Mouse (Mus musculus): Measurements from ENCODE around the gene Kdm8.

Kdm8 gene

DNA sequence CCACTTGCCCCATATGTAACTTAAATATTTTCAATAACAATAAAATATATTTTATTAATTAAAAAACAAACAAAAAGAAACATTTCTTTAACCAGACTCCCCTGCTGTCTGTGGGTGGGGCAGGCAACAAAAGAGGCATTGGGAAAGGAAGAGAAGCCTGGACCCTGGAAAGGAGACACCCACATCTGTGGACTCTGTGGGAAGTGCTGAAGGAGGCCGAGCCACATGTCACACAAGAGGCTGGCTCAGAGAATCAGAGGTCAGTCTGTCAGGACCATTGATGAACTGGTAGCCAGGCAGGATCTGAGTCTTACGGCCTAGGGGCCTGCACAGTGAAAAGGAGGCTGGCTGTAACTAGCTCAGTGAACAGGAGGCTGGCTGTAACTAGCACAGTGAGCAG lies 17.7 kb downstream of the Kdm8 start:
- DNase-seq (ENCODE audit: extremely low spot score, low spot score) = no peak

DNA sequence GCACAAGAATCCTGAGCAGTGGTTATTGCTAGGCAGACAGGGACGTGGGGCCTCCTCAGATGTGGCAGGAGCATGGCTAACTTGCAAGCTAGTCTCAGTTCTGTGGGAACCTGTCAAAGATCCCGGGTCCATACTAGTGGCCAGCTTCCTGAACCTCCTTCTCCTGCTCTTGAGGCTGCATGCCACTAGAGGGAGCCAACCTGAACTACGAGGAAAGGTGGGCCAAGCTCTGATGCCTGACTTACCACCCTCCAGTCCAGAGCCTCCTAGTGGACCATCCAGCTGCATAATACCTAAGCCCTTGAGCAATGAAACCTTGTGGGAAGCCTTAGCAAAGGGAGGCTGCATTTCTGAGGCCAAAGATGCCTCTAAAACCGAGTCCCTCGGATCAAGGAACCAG lies 25.5 kb downstream of the Kdm8 start:
- DNase-seq (ENCODE audit: extremely low spot score, low spot score) = peak; percentile 71

DNA sequence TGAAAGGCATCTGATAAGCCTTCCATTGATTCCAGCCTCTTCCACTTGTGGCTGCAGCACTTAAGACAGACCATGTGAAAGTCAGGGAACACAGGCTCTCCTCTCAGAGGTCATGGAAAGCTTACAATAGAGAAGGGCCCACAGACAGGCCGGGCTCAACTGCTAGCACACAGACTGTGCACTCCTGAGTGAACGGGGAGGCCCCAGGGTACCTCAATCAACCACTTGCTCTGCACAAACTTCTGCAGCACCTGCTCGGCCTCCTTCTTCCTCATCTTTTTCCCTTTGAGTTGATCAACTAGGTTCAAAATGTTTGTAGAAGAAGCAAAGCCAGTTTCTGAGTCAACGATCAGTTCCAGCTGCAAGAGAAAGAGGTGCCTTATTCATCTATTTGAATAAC lies 26.4 kb downstream of the Kdm8 start:
- DNase-seq (ENCODE audit: extremely low spot score, low spot score) = no peak

DNA sequence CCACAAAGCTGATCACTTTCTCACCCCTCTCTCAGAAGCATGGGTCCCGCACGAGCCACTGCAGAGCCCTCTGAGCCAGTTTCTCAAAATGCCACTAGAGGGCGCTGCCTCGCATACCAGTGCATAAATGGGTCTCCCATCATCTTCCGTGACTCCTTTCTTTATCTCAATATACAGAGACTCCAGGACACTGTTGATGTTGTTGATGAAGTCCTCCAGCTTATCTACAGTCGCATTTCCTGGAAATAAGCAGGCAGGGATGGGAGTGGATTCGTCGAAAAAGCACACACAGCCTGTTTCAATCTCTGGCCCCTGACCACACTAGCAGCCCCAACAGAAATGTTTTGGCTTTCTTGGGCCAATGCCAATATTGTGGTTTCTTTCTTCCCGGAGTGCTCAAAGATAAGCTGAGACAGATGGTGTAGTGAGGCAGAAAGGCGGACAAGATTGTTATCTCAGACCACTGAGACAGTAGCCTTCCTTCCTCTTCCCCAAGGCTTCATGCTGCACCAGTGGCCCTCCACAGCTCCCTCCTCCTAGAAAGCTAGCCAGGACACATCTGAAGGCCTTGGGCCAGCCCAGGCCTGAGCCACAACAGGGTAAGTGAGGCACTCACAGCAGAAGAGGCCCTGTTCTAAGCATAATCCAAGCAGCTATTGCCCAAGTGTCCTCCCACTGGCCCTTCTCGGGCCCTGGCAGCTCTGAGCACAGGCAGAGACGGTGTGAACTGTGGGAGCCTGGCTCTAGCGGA lies 27.7 kb downstream of the Kdm8 start:
- peak; percentile 82 for DNase-seq (ENCODE audit: extremely low spot score, low spot score)

DNA sequence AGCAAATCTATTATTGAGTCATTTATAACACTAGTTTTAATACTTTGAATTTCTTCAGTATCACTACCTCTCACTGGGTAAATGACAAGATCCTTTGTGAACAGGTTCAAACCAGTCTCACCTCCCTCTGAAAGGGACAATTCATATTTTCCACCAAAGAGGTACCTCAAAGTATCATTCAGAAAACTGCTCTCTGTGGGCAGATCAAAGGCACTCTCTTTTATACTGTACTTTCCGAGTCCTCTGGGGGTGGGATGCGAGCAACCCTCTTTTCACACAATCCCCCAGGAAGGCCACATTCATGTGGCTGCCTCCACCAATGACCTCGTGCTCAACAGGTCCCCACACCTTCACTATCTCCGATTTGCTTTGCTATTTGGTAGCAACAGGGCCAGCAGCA lies 30.1 kb downstream of the Kdm8 start:
- DNase-seq (ENCODE audit: extremely low spot score, low spot score) = no peak

DNA sequence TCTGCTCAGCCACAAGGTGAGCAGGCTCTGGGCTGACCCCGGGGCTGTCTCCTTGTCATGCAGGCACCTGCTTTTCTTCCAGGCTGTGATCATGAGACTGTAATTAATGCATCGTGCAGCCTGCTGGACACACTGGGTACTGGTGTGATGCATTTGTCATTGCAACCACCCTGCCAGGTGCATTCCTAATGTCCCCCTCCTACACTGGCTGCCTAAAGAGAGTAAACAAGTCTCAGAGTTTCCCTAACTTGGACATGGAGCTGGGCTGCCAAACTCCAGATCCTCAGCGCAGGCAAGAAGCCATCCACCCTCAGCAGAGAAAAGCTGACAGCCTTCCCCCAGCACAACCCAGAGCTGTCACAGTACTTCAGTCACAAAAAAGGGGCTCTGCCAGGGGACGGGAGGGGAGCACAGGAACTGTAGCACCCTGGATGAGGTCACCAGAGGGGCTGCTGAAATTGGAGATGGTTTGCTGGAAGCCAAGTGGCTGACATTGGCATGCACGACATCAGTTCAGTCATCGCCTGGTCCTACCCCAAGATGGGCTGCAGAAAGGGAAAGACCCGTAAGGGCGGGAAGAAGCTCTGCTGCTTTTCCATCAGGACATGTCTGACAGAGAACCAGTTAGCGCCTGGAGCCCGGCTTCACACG lies 31.2 kb downstream of the Kdm8 start:
- no peak for DNase-seq (ENCODE audit: extremely low spot score, low spot score)

DNA sequence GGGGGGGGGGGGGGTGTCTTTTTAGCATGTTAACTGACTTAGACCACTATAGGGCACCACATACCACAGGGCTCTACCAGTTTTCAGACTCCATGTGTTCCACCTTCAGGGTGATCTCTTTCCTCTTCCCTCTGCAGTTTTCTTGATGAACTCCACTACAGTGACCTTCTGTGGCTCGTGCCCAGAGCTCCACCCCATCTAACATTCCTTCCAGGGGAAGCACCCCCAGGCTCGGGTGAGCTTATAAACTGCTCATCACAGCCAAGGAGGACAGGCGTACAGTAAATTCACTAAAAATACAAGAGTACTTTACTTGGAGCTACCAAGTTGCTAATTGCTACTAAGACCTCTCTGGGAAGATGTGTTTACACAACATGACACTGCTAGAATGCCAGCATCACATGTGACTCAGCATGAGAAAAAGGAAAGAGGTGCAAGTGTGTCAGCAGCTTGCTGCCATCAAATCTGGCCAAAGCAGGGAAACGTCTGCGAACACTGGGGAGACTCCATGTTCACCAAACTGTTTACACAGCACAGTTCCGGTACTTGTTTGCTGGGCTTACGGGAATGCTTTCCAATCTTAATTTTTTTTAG lies 34.0 kb downstream of the Kdm8 start:
- DNase-seq (ENCODE audit: extremely low spot score, low spot score) = no peak

DNA sequence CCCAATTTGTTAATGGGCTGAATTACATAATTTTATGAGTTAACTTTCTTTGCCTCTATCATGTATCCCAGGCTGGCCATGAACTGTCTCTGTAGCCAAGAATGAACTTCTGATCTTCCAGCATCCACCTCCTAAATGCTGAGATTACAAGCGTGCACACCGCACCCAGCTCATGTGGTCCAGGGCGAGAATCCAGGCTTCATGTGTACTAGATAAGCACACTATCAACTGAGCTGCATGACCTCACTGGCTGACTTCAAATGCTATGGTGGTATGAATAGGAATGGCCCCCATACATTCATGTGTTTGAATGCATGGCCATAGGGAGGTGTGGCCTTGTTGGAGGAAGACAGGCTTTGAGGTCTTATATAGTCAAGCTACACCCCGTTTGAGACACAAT lies 36.0 kb downstream of the Kdm8 start:
- DNase-seq (ENCODE audit: extremely low spot score, low spot score) = no peak

DNA sequence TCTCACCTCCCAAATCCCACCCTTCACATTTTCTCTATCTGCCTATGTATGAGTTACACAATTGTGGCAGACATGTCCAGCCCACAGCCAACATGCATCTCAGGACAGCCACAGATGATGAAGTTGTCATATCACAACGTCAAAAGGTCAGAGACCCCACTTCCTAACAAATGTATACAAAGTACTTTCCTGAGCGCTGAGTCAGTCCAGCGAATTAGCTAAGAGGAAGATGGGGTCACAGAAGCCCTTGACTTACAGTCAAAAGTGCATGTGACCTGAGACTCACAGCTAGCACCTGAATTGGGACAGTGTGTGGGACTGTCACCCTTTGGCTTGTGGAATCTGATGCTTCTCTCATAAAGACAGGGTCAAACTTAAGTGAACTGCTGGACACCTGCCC lies 37.9 kb downstream of the Kdm8 start:
- no peak for DNase-seq (ENCODE audit: extremely low spot score, low spot score)

DNA sequence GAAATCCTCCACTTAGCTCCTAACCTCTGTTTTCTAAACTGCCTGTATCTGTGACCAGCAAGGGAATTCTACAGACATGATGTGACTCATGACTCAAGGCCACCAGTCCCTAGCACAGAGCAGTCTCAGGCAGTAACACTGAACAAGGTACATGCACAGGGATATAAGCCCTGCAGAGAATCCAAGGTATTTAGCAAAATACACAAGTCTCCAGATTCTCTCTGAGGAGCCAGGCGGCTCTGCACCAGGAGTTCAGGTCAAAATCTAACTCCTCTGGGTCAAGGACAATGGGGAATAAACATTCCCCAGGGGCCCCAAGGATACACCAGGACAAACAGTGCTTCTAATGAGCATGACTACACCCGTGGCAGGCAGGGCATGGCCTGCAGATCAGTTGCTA lies 38.4 kb downstream of the Kdm8 start:
- no peak for DNase-seq (ENCODE audit: extremely low spot score, low spot score)

DNA sequence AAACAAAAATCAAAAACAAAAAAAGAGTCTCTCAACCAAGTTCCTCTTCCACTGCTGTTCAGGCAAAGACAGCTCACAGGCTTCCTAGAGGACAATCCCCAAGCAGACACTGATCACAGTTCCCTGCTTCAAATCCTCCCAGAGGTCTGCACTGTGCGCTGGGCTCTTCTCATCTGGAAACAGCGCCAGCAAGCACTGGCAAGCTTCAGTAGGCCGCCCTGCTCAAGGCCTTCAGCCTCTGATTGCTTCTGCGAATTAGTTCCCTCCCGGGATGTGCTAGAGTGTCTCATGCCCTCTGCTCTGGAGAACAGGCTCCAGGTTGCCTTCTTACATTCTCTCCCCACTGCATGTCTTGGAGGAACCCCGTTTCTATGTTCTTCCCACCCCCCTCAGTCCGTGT lies 40.3 kb downstream of the Kdm8 start:
- no peak for DNase-seq (ENCODE audit: extremely low spot score, low spot score)

DNA sequence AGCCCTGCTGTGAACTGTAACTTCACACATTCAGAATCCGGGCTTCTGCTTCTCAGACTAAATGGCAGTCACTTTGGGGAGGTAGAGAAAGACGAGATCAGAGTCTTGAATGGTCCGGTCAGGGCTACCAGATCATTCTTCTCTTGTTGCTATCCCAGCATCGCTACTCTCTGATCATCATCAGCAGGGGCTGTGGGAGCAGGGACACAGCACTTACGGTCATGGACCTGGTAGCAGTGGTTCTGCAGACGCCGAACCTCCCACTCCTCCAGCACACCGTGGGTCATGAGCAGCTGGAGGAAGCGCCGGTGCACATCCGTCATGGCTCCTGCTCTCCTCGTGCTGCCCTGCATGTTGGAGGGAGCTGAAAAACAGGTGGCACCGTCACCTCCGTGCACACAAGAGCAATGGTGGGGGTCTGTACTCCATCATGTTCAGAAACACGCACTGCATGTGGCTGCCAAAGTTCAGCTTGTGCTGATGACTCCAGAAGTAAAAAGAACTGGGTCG lies 41.7 kb downstream of the Kdm8 start:
- no peak for DNase-seq (ENCODE audit: extremely low spot score, low spot score)

DNA sequence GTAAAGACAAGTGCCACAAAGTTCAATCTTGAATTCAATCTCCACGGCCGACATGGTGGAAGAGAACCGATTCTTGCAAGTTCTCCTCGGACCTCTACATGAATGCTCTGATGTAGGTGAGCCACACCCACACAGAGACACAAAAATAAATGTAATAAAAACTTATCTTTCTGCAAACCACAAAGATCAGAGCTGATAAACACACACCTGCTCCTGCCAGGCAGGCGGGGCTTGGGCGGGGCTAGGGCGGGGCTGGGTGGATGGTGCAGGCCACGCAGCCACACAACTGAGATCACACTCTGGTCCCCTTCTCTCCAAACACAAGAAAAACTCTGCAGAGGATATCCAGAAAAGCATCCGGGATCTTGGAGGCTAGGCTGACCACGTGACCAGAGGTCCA lies 42.6 kb downstream of the Kdm8 start:
- no peak for DNase-seq (ENCODE audit: extremely low spot score, low spot score)

DNA sequence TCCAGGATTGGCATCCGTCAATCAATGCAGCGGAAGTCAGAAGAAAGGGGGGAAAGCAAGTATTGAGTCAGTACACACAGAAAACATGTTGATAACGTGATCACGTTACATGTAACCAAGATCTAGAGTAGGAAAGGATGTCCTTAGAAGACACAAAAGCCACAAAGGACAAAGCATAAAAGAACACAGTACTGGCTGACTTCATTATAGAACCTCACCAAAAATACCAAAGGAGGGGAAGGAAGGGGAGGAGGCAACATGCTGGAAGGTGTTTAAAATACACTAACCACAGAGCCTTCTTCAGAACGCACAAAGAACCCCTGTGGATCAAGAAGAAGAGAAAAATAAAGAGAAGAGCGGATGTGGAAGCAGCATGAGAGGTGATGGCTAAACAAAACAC lies 44.2 kb downstream of the Kdm8 start:
- DNase-seq (ENCODE audit: extremely low spot score, low spot score) = no peak

DNA sequence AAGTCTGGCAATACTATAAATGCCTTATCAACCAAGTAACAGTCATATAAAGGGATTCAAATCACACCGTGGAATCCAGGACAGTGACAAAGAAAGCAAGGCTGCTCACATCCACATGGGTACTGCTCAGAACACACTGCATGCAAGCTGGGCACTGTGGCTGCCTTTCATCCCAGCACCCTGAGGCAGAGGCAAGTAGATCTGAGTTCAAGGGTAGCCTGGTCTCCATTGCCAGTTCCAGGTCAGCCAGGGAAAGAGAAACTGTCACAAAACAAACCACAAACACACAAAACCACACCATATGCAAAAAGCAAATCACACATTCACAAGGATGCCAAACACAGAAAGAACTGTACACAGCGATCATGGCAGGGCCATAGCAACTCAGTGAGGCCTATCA lies 45.2 kb downstream of the Kdm8 start:
- no peak for DNase-seq (ENCODE audit: extremely low spot score, low spot score)

DNA sequence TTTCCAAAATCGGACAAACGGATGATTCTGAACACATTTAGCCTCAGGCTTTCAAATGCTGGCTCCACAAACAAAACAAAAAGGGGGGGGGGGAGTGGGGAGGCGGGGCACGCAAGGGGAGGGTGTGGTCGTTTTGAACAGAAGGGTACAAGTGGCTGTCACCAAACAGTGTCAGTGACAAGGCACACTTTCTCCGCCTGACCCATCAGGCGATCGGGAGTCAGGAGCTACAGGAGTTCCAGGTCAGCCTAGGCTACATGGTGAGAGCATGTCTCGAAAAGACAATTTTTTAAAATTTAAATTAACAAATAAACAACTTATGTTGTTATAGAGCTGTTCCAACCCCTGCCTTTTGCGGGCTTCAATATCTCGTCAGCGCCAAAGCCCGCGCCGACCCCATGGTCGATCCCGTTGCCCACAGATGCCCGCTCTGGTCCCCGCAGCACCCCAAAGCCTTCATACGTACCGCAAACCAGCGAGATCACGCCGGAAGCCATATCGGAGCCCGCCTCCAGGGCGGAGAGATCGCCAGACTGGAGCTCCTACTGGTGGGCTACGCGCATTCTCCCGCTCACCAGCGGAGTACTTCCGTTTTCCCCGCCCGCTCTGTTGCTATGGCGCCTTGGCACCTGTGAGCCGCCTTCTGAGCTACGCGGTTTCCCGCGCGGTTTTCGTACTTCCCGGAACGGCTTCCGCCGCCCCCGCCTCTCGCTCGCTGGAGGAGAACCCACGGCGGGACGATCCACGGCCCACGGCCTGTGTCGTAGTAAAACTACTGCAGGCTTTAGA lies 46.7 kb downstream of the Kdm8 start, which contains the start of gene Nsmce1:
TSS of gene Nsmce1 (minus strand) at position 650 of the 789 bp plus-strand sequence.
- DNase-seq (ENCODE audit: extremely low spot score, low spot score) = peak; percentile 92

DNA sequence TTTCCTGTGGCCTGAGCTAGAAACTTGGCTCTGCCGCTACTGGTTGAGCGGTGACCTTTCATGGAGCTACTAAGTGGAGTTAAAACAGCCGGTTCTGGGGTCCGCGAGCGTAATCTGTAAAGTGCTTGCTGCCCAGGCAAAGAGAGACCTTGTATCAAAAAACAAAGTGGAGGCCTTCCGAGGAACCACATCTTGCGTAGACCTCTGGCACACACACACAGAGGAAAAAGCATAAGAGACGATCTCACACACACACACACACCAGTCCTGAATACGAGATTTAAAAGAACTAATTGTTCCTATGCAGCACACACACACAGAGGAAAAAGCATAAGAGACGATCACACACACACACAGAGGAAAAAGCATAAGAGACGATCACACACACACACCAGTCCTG lies 47.3 kb downstream of the Kdm8 start:
- DNase-seq (ENCODE audit: extremely low spot score, low spot score) = no peak

DNA sequence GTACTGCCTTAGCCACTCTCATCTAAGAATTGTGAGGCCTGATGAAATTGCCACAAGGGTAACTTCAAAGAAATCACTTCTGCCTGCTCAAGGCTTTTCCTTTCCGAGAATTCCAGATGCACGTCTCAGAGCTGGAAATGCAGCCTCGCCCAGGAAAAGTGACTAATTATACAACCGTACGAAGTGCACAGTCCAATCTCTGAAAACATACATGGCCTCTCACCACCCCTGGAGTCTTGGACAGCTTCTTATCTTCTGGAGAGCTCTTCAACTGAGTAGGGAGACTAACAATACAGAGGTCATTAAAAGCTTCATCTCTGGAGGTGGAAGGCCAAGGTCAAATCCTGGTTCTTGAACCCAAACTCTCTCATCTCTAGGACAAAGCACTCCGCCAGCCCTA lies 48.1 kb downstream of the Kdm8 start:
- DNase-seq (ENCODE audit: extremely low spot score, low spot score) = no peak

DNA sequence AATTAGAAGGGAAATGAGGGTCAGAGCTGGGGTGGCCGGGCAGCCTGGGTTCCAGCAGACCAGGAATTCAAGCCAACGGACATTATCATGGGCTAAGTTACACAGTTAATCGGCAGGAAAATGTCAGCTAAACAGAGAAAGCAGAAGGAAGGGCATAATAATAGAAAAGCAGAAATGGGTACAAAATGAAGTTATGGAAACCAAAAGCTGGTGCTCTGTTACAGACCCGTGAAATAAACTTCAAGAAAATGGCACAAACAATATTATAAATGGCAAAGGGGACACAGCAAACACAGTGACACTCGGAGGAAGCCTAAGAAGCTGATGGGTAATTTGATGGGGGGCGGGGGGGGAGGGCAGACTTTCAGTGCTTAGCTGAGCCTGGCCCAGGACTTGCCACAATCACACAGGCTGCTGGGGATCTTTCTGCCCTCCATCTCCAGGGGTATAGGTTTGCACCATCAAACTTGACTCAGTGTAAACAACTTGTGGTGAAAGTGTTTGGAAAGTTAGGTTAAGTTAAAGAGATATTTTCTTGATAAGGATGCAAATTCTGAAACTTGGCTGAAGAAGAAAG lies 51.5 kb downstream of the Kdm8 start:
- no peak for DNase-seq (ENCODE audit: extremely low spot score, low spot score)

DNA sequence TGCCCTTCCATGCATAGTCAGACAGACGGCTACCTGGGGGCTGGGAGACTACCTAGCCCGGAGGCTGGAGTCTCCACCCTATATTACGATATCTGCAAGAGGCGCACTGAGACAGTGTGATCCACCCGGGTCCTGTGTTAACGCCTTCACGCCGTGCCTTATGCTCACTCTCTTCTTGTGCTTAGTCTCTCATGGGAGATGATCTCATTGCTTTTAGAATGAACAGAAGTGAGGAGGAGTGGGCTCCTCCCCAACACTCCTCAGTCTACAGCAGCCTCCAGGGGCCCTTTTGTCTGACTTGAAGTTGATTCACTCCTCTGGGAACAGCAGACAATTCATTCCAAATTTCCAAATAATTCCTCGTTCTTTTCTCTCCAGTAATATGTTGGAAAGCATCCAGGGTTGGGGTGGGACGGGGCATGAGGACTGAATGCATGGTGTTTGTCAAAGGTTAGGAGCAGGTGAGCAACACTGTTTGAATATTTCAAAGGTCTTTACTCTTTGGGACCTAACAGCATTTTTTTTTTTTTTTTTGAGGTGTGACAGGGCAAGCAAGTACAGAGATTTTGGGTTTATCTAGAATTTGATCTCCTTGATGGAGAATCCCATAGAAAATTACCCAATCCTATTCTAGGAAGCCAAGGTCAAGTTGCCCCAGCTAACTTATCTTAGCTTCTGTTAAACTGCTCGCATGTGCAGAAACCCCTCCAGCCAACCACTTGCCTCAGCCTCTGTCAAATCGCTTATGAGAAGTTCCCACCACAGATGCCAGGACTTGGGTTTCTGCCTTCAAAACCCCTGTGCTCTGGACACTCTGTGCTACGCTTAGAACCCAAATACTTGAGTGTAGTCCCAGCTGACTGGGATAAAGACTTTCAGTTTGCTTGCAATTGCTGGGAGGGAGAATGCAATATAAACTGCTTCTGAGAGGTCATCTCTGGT lies 55.7 kb downstream of the Kdm8 start:
- no peak for DNase-seq (ENCODE audit: extremely low spot score, low spot score)

Measured in neural tube, embryonic 10.5 days (tissue).